14 mouse cellular contexts compared by ENCODE assay signal in the genomic region with DNA sequence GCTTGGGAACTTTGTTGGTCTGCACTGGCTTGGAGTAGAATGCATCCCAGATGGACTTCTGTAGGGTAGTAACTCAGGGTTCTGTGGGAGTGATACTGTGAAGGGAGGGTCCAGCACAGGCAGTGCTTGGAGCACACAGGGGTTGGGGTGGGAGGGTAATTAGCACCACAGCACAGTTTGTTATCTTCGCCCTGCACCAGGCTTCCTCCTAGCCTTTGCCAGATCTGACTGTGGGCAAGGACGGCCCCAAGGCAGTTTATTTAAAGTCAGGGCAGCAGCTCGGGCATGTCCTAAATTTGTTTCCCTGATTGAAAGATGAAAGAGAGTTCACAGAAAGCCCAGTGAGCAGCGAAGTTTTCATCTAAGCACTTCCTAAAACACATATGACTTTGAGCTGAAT. TPM values are rescaled to one million over a fixed set of nuclear protein-coding genes. Genes with fewer than 3 reads are reported as not detected.
DNase-seq lines count a peak whose midpoint lies in the region; ATAC-seq and TF ChIP-seq lines count a peak whose summit lies in the region.
"Had no signal": no experiment of that assay in that cellular context is flagged by ENCODE, and none has a peak within 500 bp of the region (broad histone marks: within the 10 kb centered on the region; RNA-seq: fewer than 3 reads in every experiment).

No protein-coding gene starts in this region.

- H3K9me3 ChIP-seq in heart, embryonic 15.5 days (replicated peaks), result no peaks in the 10 kb centered on the region
- no peaks in the 10 kb centered on the region for H3K9me3 ChIP-seq in lung, embryonic 14.5 days (ENCODE audit: low read depth, low read length)
- H3K9me3 ChIP-seq: forebrain, embryonic 10.5 days; midbrain, embryonic 12.5 days had no signal

- H3K4me2 ChIP-seq in heart, embryonic 15.5 days, result 0 out of 2 replicates have a peak overlapping the region, but pooled peaks have one; percentile 3
- no peak overlapping the region for H3K4me2 ChIP-seq in lung, embryonic 14.5 days
- H3K4me2 ChIP-seq: hindbrain, embryonic 14.5 days; midbrain, embryonic 12.5 days had no signal

- no peaks in the 10 kb centered on the region for H3K36me3 ChIP-seq in heart, embryonic 15.5 days
- H3K36me3 ChIP-seq in testis, adult 2 months (ENCODE audit: control insufficient read depth, insufficient read depth, low read length), result no peaks in the 10 kb centered on the region
- no peaks in the 10 kb centered on the region for H3K36me3 ChIP-seq in lung, embryonic 14.5 days (ENCODE audit: insufficient read depth)
- H3K36me3 ChIP-seq: forebrain, embryonic 10.5 days; midbrain, embryonic 12.5 days had no signal

- TF ChIP-seq POLR2A in testis, adult 2 months (IDR thresholded peaks at IDR 0.05; ENCODE audit: control insufficient read depth, low read depth, low read length), result no peak

- no peak; the same call in 1 of the 2 replicates for ATAC-seq in heart, embryonic 15.5 days (replicated peaks; ENCODE audit: insufficient number of reproducible peaks, insufficient read depth, low FRiP score, low read depth)
- 0 out of 2 replicates have a peak, but pooled peaks have one; percentile 38 for ATAC-seq in lung, embryonic 14.5 days (ENCODE audit: insufficient read depth)

- no peak for TF ChIP-seq CTCF in testis, adult 2 months (IDR thresholded peaks at IDR 0.05; ENCODE audit: control insufficient read depth, insufficient read depth, insufficient replicate concordance, low read depth, low read length)
- TF ChIP-seq CTCF in lung, embryonic 14.5 days (IDR thresholded peaks at IDR 0.05; ENCODE audit: low read depth), result no peak

- 29% methylated on average over 4 of the region's 4 CpGs for WGBS in heart, embryonic 15.5 days
- WGBS in lung, embryonic 14.5 days, result 36% methylated on average over 4 of the region's 4 CpGs

- no peak for DNase-seq in heart, postnatal 4 days
- no peak for DNase-seq in testis, postnatal 10 days (ENCODE audit: low spot score)
- DNase-seq in lung, embryonic 14.5 days, result peak; percentile 21
- no peak for DNase-seq in embryo, embryonic 9.5 days (ENCODE audit: extremely low spot score)
- DNase-seq in urinary bladder, adult 18-20 months (ENCODE audit: low spot score in 2 of 2), result no peak
- DNase-seq in kidney, postnatal 14 days, result no peak
- DNase-seq: gastrocnemius, postnatal 10 days; right cerebral cortex, postnatal 4 days; thymus, postnatal 36 days had no signal

- H3K27ac ChIP-seq in heart, embryonic 15.5 days, result peak overlapping the region; percentile 74
- H3K27ac ChIP-seq in testis, adult 2 months (ENCODE audit: control insufficient read depth, insufficient read depth, low read depth, low read length), result peak overlapping the region; percentile 56
- peak overlapping the region; percentile 7; the same call in 1 of the 2 replicates for H3K27ac ChIP-seq in lung, embryonic 14.5 days (ENCODE audit: low read depth)
- H3K27ac ChIP-seq: forebrain, embryonic 10.5 days; hindbrain, embryonic 14.5 days; midbrain, embryonic 12.5 days had no signal

- H3K4me1 ChIP-seq in heart, embryonic 15.5 days (replicated peaks), result peaks cover 22% of the 10 kb centered on the region
- H3K4me1 ChIP-seq in testis, adult 2 months (ENCODE audit: control insufficient read depth, insufficient read depth, low read length), result peaks cover 2% of the 10 kb centered on the region; the same call in 1 of the 2 replicates
- H3K4me1 ChIP-seq in lung, embryonic 14.5 days (ENCODE audit: insufficient read depth), result peaks cover 5% of the 10 kb centered on the region

- no peaks in the 10 kb centered on the region for H3K27me3 ChIP-seq in heart, embryonic 15.5 days
- no peaks in the 10 kb centered on the region for H3K27me3 ChIP-seq in testis, adult 2 months (ENCODE audit: control insufficient read depth, insufficient read depth, low read length)
- no peaks in the 10 kb centered on the region for H3K27me3 ChIP-seq in lung, embryonic 14.5 days (ENCODE audit: insufficient read depth, low read length)

- no peak overlapping the region for H3K4me3 ChIP-seq in heart, embryonic 15.5 days
- no peak overlapping the region for H3K4me3 ChIP-seq in testis, adult 2 months (ENCODE audit: control insufficient read depth, low read depth, low read length)
- H3K4me3 ChIP-seq in lung, embryonic 14.5 days (ENCODE audit: low read depth, low read length), result no peak overlapping the region
- H3K4me3 ChIP-seq: forebrain, embryonic 10.5 days; midbrain, embryonic 12.5 days had no signal

- no peak overlapping the region for H3K9ac ChIP-seq in heart, embryonic 15.5 days
- no peak overlapping the region for H3K9ac ChIP-seq in lung, embryonic 14.5 days
- H3K9ac ChIP-seq: hindbrain, embryonic 14.5 days; midbrain, embryonic 12.5 days had no signal

RNA-seq across cellular contexts. Expression of gene Smarca2, which starts 8.1 kb away (rescaled TPM):
- polyA plus RNA-seq in heart, embryonic 15.5 days (2015; fragmentation: Nextera tagmentation; extraction: Ambion mirVana), result 27.4 and 29.7 TPM in 2 replicates
- 10 to 100 TPM; 56.7 to 57.4 TPM for total RNA-seq in heart, postnatal 4 days (2021)
- polyA plus RNA-seq in testis, adult 2 months (2012; rRNA removed), result 196 and 209 TPM in 2 replicates
- 45.6 and 48.2 TPM in 2 replicates for polyA plus RNA-seq in lung, embryonic 14.5 days (2014; fragmentation: Nextera tagmentation; extraction: Ambion mirVana)

Comparison
In these comparisons a context has a peak if more than half of its experiments do, and no peak if none do; other contexts are left out.
1. H3K27ac ChIP-seq: peak in every context shown above with its lines; median percentile 74 in heart, embryonic 15.5 days; 56 in testis, adult 2 months; 7 in lung, embryonic 14.5 days.